Mouse (Mus musculus) ES-E14 (cell line): ENCODE data around the gene Nol12.

Source experiments
- CHD2 ChIP-seq: IDR thresholded peaks from 2 replicates; pipeline ENCODE4 v1.6.1; 2014; ENCODE audit warnings: mild to moderate bottlenecking, low read depth, low read length, inconsistent platforms
- HCFC1 ChIP-seq: IDR thresholded peaks from 2 replicates; pipeline ENCODE4 v1.6.1; 2012; ENCODE audit warnings: low read length, inconsistent platforms, borderline replicate concordance; ENCODE audit not compliant: insufficient read depth
- MAFK ChIP-seq: IDR thresholded peaks from 2 replicates; pipeline ENCODE4 v1.6.1; 2014; ENCODE audit warnings: mild to moderate bottlenecking, low read depth, low read length, inconsistent platforms; ENCODE audit not compliant: insufficient read depth
- ZNF384 ChIP-seq: IDR thresholded peaks from 2 replicates; pipeline ENCODE4 v1.6.1; 2012; ENCODE audit warnings: low read depth, low read length, inconsistent platforms

GRCm38 (mm10) chr15:78948152-78948725 is 13.5 kb downstream of the Nol12 start:
- no peak for TF ChIP-seq ZNF384
- TF ChIP-seq MAFK: no peak
- TF ChIP-seq CHD2: no peak
- TF ChIP-seq HCFC1: no peak
